Mouse (Mus musculus): ENCODE measurements at regions not wholly inside any gene's neighbourhood (a gene's known extent, or its start where the extent isn't known, plus 50 kb on each side); places are given as distances from the start of the nearest gene placed in this dataset.
"Not testable (repeated sequence)": the region's sequence is repeated elsewhere in the genome, so short reads cannot be mapped to it uniquely, and the experiment has no call there.

DNA sequence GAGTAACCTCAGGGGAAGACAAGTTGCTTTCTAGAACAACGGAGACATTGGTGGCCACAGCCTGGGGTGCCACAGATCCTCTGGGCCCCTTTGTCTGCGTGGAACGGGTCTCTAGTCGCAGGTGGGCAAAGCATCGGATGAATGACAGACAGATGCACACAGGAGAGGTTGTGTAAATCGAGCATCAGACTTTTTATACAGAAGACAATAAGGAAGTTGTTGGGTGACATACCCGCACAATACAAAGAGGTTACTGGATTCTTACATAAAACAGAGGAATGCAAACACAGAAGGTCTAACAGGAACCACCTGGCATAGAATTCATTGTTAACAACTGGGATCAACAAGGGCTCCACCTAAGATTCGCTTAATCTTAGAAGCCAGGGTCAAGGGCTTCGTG is 127.5 kb downstream of the Nr2f2 start:
- DNase-seq (ENCODE audit: low spot score in 2 of 2) = not testable (repeated sequence)

DNA sequence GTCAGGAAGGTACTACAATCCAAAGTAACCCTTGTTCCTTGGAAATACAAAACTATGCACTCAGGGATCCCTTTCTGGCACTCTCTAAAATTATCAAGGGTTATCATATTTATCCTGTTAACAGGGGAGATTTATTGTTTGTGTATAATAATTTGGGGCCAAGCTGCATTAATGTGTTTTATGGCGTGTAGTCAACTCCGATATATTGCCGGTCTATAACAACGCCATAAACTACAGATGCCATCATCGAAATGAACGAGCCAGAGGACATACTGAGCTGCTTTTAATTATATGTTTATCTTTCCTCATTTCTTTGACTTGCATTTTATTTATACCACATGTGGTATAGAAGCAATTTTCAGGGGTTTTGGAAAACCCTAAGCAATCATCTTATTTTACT is 147.2 kb downstream of the Nr2f2 start:
- DNase-seq (ENCODE audit: low spot score in 2 of 2) = no peak

GRCm38 (mm10) chr7:70217137-70217536 is 149.4 kb downstream of the Nr2f2 start:
- DNase-seq (ENCODE audit: low spot score in 2 of 2) = no peak

DNA sequence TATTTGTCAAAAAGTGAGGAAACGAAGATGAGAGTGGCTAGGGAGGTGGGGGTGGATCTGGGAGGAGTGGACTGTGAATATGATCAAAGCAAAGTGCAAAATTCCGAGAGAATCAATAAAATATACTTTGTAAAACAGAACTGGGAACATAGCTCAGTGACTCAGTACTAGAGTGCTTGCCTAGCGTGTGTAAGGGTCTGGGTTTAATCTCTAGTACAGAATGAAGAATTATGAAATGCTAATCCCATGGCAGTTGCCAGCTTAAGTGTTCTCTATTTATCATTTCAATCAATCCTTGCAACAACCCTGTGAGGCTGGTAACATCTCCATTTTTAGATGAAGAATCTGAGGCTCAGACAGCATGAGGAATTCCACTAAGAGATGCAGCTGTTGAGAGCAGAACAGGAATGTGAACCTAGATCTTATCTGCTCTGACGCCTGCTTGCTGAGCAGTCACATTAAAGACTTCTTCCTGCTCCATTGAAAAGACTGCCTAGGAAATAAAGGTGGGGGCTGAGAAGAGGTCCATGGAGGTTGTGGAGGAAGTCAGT is 152.5 kb downstream of the Nr2f2 start:
- DNase-seq (ENCODE audit: low spot score in 2 of 2) = no peak

DNA sequence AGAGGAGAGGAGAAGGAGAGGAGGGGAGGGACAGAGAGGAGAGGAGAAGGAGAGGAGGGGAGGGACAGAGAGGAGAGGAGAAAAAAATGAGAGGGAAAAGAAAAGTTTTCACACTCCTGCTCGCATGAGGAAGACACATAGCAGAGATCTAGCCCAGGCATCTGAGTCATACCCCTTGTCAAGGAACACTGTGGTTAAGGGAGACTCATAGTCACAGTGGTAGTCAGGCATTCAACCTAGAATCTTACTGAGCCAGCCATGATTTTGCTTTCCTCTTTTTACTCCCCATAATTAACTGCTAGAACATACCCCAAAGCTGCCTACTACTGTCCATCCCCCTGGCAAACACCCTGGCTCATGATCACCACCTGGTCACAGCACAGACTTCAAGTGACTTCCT is 160.6 kb downstream of the Nr2f2 start:
- DNase-seq (ENCODE audit: low spot score in 2 of 2) = no peak

DNA sequence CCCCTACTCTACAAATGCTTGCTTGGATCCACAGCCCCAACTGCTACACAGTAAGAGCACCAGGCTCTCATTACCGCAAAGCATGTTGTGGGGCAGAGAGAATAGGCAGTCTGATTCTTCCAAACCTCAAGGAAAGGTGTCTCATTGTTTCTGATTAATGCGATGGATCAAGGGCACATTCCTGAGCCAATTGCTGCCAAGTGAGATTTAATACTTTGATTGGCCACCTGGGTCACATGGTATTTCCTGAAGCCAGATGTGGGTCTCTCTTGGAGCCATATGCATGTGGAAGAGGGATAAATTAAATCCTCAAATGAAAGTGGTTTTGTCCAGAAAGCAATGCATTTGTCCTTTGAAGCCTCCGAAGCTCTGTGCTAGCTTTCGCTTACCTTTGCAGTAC is 166.3 kb downstream of the Nr2f2 start:
- DNase-seq (ENCODE audit: low spot score in 2 of 2) = no peak

GRCm38 (mm10) chr7:70178956-70179355 is 187.6 kb downstream of the Nr2f2 start:
- DNase-seq (ENCODE audit: low spot score in 2 of 2) = no peak

DNA sequence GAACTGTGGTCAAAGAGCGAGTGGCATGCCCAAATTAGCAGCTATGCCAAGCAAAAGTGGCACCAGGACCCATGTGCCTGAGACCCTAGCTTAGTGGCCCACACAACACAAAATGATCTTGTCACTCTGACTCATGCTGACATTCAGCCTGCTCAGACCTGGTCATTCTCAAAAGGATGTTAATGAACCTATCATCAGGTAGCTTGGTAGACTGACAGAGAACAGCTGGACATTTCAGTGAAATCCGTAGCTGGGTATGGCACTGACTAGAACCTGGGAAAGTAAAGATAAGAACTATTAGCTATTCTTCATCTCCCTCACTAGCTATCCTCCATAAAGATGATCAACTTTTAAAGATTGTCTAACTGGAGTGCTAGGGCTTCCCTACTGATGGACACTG is 188.5 kb downstream of the Nr2f2 start:
- no peak for DNase-seq (ENCODE audit: low spot score in 2 of 2)

- DNase-seq (ENCODE audit: low spot score in 2 of 2) = no peak
Measured at GRCm38 (mm10) chr7:70176686-70177259, 189.8 kb downstream of the Nr2f2 start.

DNA sequence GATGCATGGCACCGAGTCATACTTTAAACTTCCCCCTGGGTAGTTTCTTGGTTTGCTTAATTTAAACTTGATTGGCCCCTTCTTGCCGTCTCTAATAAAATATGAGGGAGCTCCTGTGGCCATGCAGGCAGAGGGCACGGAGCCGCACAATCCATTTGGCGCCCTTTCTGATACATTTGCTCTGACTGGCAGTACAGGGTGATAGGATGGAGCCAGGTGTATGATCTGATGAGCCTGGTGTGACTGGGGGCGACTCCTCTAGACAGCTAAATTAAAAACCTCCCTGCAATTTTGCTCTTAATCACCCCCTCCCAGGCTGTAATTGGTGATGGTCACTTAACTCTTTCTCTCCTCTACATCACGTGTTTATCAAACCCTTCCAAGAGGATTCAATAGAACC is 190.4 kb downstream of the Nr2f2 start:
- no peak for DNase-seq (ENCODE audit: low spot score in 2 of 2)

- no peak for DNase-seq (ENCODE audit: low spot score in 2 of 2)
Measured at GRCm38 (mm10) chr7:70172431-70172830, 194.1 kb downstream of the Nr2f2 start.

- no peak for DNase-seq (ENCODE audit: low spot score in 2 of 2)
Measured at GRCm38 (mm10) chr7:70171456-70171855, 195.1 kb downstream of the Nr2f2 start.

DNA sequence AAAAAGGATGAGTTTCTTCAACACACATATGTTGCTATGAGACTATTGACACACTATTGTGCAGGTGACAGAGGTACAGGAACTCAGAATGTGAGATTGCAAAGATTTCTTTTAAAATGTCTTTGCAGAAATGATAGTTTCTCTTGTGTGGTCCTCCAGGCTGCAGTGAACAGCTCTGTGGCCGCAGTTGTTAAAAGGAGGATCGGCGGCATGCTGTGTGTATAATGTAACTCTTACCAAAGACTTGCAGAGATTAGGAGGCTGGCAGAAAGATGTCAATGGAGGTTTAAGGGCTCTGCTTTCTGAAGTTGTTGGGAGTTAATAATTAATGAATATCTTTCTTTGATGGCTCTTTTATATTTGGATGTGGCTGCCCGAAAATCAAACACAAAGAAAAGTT is 198.5 kb downstream of the Nr2f2 start:
- DNase-seq (ENCODE audit: low spot score in 2 of 2) = no peak

DNA sequence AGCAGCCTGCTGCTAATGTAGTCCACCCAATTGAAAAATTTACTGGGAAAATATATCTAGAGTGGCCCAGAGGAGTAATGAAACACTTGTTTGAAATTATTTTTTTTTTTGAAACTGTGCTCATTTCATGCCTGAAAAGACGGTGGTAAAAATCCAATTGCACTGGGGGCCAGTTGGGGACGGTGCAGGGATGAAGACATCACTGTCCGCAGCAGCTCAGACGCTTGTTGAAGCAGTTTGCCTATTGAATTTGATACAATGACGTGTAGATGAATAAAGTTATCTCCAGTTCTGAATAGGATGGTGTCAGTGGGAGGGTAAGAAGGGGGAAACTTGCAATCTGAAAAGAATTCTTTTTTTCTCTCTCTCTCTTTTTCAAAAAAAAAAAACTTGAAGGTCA is 200.5 kb downstream of the Nr2f2 start:
- DNase-seq (ENCODE audit: low spot score in 2 of 2) = no peak

DNA sequence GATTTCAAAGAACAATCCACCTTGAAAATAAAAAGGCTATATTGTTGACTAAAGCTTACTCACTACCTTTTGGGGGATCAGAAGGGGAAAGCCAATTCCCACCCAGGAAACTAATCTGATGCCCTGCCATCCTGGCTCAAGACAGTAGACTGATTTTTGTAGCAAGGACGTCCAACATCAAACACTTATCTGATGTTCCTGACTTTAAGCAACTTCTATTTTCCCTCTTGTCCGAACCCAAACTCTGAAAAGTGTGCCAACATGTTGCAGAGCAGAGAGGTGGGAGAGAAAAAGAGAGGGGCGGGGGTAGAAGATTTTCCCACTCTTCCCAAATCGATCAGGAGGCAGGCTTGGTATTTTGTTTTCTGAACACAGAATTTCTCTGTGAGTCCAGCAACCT is 201.0 kb downstream of the Nr2f2 start:
- no peak for DNase-seq (ENCODE audit: low spot score in 2 of 2)

DNA sequence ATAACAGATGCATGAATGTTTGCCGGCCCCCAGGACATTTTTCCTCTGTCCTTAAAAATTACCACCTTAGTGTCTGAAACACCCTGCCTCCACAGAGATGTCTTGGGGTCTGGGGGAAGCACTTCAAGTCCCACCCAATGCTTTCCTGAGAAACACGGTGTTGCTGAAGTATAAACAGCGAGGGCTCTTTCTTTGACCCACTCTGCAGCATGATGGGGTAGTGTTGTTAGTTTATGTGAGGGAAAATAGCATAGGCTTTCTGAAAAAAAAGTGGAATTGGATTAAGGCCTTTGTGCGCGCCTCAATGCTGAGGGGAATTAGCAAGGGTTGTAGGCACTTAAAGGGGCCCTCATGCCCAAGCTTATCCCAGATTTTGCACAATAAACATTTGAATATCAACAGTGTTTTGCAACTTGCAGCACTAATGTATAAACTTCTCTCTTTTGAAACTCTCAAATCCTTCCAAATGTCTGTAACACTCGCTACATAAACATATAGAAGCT is 201.8 kb downstream of the Nr2f2 start:
- no peak for DNase-seq (ENCODE audit: low spot score in 2 of 2)

GRCm38 (mm10) chr7:70158531-70158930 is 208.0 kb downstream of the Nr2f2 start:
- no peak for DNase-seq (ENCODE audit: low spot score in 2 of 2)

GRCm38 (mm10) chr7:70144726-70145271 is 221.7 kb downstream of the Nr2f2 start:
- DNase-seq (ENCODE audit: low spot score in 2 of 2) = no peak

DNA sequence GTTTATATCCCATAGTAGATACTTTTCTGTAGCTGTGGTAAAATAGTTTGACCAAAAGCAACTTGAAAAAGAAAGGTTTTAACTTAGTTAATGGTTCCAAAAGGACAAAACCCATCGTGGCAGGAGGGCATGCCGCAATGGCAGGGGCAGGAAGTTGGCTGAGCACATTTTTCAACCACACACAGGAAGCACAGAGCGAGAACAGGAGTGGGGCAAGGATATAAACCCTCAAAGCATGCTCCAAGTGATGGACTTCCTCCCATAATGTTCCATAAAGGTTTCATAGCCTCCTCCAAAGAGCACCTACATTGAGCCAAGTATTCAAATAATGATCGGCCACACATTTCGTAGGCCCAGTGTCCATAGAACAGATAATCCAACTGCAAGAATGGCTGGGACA is 229.7 kb downstream of the Nr2f2 start:
- no peak for DNase-seq (ENCODE audit: low spot score in 2 of 2)

DNA sequence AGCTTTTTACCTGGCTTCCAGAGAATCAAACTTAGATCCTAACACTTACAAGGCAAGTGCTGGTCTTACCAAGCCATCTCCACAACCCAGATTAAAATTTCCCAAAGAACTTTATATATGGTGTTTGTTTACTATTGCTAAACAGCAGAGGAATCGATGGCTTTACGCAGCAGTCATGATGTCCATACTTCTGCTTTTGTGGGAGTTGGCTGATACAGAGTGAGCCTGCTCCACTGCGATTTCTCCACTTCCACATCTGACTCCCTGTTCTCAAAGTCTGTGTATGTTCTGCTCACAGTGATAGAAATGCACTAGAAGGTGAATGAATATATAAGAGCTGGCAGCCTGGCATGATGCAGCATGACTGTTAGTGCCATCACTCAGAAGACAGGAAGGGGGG is 231.1 kb downstream of the Nr2f2 start:
- DNase-seq (ENCODE audit: low spot score in 2 of 2) = no peak

DNA sequence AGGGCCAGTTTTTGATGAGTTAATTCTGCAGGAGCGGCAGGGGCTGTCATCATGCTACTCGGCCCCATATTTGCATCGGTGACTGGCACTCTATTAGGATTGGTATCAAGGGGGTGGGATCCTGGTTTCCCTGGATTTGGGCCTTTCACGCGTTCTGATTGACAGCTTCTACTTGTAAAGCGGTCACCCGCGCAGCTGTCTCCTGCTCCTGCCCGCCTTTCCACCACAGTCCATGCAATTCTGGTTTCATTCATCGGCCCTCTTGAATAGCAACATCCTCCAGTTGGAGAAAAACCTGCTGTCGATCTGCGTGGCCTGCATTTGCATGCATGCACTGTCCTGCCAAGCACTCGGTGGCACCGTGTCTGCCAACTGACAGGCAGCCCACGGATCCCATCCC is 236.6 kb downstream of the Nr2f2 start:
- DNase-seq (ENCODE audit: low spot score in 2 of 2) = no peak

GRCm38 (mm10) chr7:70122818-70123217 is 243.7 kb downstream of the Nr2f2 start:
- no peak for DNase-seq (ENCODE audit: low spot score in 2 of 2)

GRCm38 (mm10) chr7:70119517-70119916 is 247.0 kb downstream of the Nr2f2 start:
- no peak for DNase-seq (ENCODE audit: low spot score in 2 of 2)

Measured in adrenal gland, adult 18-20 months (tissue).